Mouse (Mus musculus) liver, adult 10 weeks (tissue): ENCODE data around the gene Fam217b. TPM values are rescaled to one million over a fixed set of nuclear protein-coding genes. Genes with fewer than 3 reads are reported as not detected.

Experiments used
- polyA plus RNA-seq: library from polyadenylated mRNA; stranded (reverse); fragments of 350-450 nt; fragmentation: Illumina TruSeq; extraction: RNeasy Lipid Tissue Mini Kit (QIAGEN cat#74804); gene quantifications from one replicate; pipeline ENCODE4 v1.2.3, GENCODE M21; 2014; ENCODE audit warnings: low read depth, low replicate concordance

Fam217b gene
- polyA plus RNA-seq = 0.26 TPM

DNA sequence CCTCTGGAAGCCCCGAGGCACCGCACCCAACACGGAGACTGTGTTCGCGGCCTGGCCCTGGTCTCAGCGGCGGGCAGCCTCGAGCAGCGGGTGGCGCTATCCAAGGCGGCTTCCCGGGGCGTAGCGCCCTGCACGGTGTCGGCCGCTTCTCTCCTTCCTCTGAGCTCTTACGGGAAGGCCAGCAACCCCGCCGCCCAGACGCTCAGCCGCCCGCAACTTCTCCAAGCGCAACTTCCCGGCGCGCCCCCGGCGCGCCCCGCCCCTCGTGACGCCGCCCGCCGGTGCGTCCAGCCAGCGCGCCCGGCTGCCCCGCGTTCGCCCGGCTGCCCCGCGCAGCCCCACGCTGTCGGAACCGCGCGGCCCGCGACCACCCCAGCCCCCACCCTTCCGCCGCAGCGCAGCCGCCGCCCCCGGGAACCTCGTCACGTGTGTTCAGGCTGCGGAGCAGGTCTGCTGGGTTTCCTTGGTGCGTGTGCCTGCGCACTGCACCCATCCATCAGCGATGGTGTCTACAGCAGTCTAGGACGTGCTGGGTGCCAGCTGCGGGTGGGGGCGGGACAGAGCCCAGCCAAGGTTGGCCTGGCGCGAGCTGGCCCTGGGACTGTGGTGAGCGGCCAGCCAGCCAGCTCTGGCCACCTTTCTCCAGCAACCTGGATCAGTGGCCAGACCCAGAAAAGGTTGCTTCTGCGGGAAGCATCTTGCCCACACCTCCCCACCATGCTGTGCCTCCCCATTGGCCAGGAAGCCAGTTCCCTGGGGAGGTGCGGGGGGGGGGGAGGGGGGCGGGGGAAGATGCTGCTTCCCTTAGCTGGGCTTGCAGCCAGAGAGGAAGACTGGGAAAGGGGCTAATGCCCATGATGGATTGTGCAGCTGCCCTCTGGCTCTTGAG is at the start of gene Fam217b, which contains the start of gene Ppp1r3d:
Gene Fam217b, plus strand, starts transcription at position 264 of the 889 bp plus-strand sequence.
Gene Ppp1r3d, minus strand, starts transcription at position 212 of the 889 bp plus-strand sequence.

DNA sequence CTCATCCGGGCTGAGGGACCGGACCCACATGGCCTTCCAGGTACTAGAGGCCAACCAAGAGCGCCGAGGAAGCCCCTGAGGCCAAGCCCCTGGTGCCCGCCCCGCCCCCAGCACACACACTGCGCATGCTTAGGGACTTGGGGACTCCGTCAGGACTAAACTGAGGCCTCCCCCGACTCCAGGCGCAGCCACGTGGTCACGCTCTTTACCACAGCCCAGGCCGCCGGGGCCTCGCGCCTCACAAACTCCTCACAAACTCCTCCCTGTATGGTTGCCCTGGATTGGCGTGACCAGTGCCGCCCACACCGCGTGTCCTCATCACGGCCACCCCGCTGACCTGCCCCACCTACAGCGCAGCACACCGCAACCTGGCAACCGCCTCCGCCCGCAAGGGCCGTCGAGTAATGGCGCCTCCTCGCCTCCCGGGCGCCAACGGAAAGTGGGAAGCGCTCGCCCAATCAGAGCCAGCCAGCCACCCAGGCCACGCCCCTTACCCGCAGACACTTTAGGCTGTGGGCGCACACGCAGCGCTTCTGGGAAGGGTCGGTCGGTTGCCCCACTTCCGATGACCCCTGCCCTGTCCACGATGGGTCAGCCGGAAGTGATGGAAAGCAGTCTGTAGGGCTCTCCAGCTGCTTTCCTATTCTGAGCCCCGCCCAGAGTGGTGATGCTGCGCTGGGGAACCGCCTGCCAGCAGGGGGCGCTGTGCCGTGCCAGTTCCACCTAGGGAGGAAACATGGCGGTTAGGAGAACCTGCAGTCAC is 7.1 kb upstream of the Fam217b start, which contains the start of gene Sycp2:
Gene Sycp2, minus strand, starts transcription at position 633 of the 763 bp plus-strand sequence.

DNA sequence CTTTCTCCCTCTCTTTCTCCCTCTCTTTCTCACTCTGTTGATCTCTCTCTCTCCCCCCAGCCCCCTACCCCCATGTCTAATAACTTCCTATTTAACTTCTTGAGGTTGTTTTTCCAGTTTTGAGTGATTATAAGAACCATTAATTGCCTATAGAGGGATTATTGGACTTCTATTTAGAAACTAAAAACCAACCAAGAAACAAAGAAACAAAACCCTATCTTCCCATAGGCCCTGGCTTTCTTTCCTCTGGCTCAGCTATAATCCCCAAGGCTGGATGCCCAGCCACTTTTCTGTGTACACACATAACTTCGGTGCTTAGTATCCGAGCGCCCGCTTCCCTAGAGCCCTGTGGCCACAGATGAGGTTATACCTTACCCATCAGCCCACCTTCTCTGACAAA is 15.9 kb downstream of the Fam217b start, which contains the start of gene Cdh26:
Gene Cdh26, plus strand, starts transcription at position 301 of the 400 bp plus-strand sequence.

Other genes starting within 250 kb of the Fam217b start
- gene Sycp2, start 6.8 kb upstream of the Fam217b start, polyA plus RNA-seq = 0.11 TPM
- 0.11 TPM for gene Ppp1r3d, start 52 bp upstream of the Fam217b start, polyA plus RNA-seq
- not detected for gene Cdh26, start 16.0 kb downstream of the Fam217b start, polyA plus RNA-seq